Mouse (Mus musculus) kidney, postnatal 10 days (tissue): ENCODE data around the gene Oma1.

Experiments
- DNase-seq: peaks from one replicate; pipeline ENCODE4 v3.0.0; 2021; ENCODE audit warnings: mixed read lengths

Gene Oma1

GRCm38 (mm10) chr4:103313587-103314525 lies at the start of gene Oma1:
TSS of gene Oma1 (plus strand) at chr4:103313812.
- DNase-seq: peak; percentile 99

- no peak for DNase-seq
Measured at GRCm38 (mm10) chr4:103263812-103264396, 49.7 kb upstream of the Oma1 start.

- DNase-seq: no peak
Measured at GRCm38 (mm10) chr4:103265166-103265565, 48.4 kb upstream of the Oma1 start.

GRCm38 (mm10) chr4:103269336-103269735 lies 44.3 kb upstream of the Oma1 start:
- DNase-seq: peak; percentile 15

- no peak for DNase-seq
Measured at GRCm38 (mm10) chr4:103273021-103273420, 40.6 kb upstream of the Oma1 start.

- no peak for DNase-seq
Measured at GRCm38 (mm10) chr4:103288342-103288741, 25.3 kb upstream of the Oma1 start.

GRCm38 (mm10) chr4:103290763-103291162 lies 22.8 kb upstream of the Oma1 start, which contains the start of gene 4921539E11Rik:
TSS of gene 4921539E11Rik (minus strand) at chr4:103290863.
- DNase-seq: no peak

- peak; percentile 38 for DNase-seq
Measured at GRCm38 (mm10) chr4:103299342-103299741, 14.3 kb upstream of the Oma1 start.

- DNase-seq: no peak
Measured at GRCm38 (mm10) chr4:103303851-103304250, 9.8 kb upstream of the Oma1 start.

GRCm38 (mm10) chr4:103314526-103314910 lies 906 bp downstream of the Oma1 start:
- no peak for DNase-seq

GRCm38 (mm10) chr4:103315861-103316260 lies 2.2 kb downstream of the Oma1 start:
- no peak for DNase-seq

- no peak for DNase-seq
Measured at GRCm38 (mm10) chr4:103321461-103321860, 7.8 kb downstream of the Oma1 start.

- no peak for DNase-seq
Measured at GRCm38 (mm10) chr4:103324688-103325451, 11.3 kb downstream of the Oma1 start.

- peak; percentile 63 for DNase-seq
Measured at GRCm38 (mm10) chr4:103326994-103327393, 13.4 kb downstream of the Oma1 start.

GRCm38 (mm10) chr4:103329348-103329747 lies 15.7 kb downstream of the Oma1 start:
- peak; percentile 30 for DNase-seq

GRCm38 (mm10) chr4:103335134-103335533 lies 21.5 kb downstream of the Oma1 start:
- DNase-seq: no peak

GRCm38 (mm10) chr4:103340726-103341125 lies 27.1 kb downstream of the Oma1 start:
- DNase-seq: no peak

GRCm38 (mm10) chr4:103341620-103342019 lies 28.0 kb downstream of the Oma1 start:
- no peak for DNase-seq

- DNase-seq: no peak
Measured at GRCm38 (mm10) chr4:103346058-103346457, 32.4 kb downstream of the Oma1 start.

- DNase-seq: no peak
Measured at GRCm38 (mm10) chr4:103346849-103347248, 33.2 kb downstream of the Oma1 start.

- DNase-seq: no peak
Measured at GRCm38 (mm10) chr4:103349219-103349618, 35.6 kb downstream of the Oma1 start.

- DNase-seq: no peak
Measured at GRCm38 (mm10) chr4:103352926-103353325, 39.3 kb downstream of the Oma1 start.

GRCm38 (mm10) chr4:103357457-103357856 lies 43.8 kb downstream of the Oma1 start:
- no peak for DNase-seq
